Mouse (Mus musculus) liver, embryonic 12.5 days (tissue): Measurements from ENCODE around the gene Zfr2. TPM values are rescaled to one million over a fixed set of nuclear protein-coding genes. Genes with fewer than 3 reads are reported as not detected.
A peak's percentile ranks its signal among the peaks of the same experiment; 100 is the strongest.

Experiments used
- ATAC-seq: fragments of 200-750 bp; cut with Nextera tagmentation; 2 replicates; pipeline ENCODE4 v1.8.0; 2017; ENCODE audit warnings: moderate number of reproducible peaks, mild to moderate bottlenecking, moderate library complexity
- H3K27ac ChIP-seq: fragments of 300-500 bp; sonication (generic); 2 replicates; pipeline ENCODE4 v1.5.1; 2016; ENCODE audit warnings: mild to moderate bottlenecking
- H3K27me3 ChIP-seq: fragments of 300-500 bp; sonication (generic); replicated peaks from 2 replicates; pipeline ENCODE4 v1.6.1; 2016; ENCODE audit warnings: mild to moderate bottlenecking, moderate library complexity
- H3K36me3 ChIP-seq: fragments of 300-500 bp; sonication (generic); 2 replicates; pipeline ENCODE4 v1.6.1; 2016; ENCODE audit warnings: mild to moderate bottlenecking, moderate library complexity
- H3K4me1 ChIP-seq: fragments of 300-500 bp; sonication (generic); 2 replicates; pipeline ENCODE4 v1.6.1; 2016
- H3K4me2 ChIP-seq: fragments of 300-500 bp; sonication (generic); 2 replicates; pipeline ENCODE4 v1.6.1; 2016; ENCODE audit warnings: mild to moderate bottlenecking, moderate library complexity
- H3K4me3 ChIP-seq: fragments of 300-500 bp; sonication (generic); 2 replicates; pipeline ENCODE4 v1.5.1; 2016; ENCODE audit warnings: mild to moderate bottlenecking, moderate library complexity
- H3K9ac ChIP-seq: fragments of 300-500 bp; sonication (generic); 2 replicates; pipeline ENCODE4 v1.6.1; 2016; ENCODE audit warnings: mild to moderate bottlenecking, moderate library complexity
- H3K9me3 ChIP-seq: fragments of 300-500 bp; sonication (generic); replicated peaks from 2 replicates; pipeline ENCODE4 v1.6.1; 2016; ENCODE audit warnings: mild to moderate bottlenecking, moderate library complexity
- WGBS: fragments of 180-500 bp; shearing (Covaris S2); methylation state at CpG from one replicate; pipeline ENCODE4 v1.1.7; 2016; ENCODE audit not compliant: insufficient replicate concordance; 5-methylcytosine and 5-hydroxymethylcytosine counted together
- polyA plus RNA-seq: library from polyadenylated mRNA; unstranded; fragments of >200 nt; fragmentation: Nextera tagmentation; extraction: Ambion mirVana; gene quantifications from 2 replicates; pipeline ENCODE4 v1.2.1, GENCODE M21; 2016

The Zfr2 gene
- polyA plus RNA-seq, 1 experiment from 2014 or later: 1.1 TPM

DNA sequence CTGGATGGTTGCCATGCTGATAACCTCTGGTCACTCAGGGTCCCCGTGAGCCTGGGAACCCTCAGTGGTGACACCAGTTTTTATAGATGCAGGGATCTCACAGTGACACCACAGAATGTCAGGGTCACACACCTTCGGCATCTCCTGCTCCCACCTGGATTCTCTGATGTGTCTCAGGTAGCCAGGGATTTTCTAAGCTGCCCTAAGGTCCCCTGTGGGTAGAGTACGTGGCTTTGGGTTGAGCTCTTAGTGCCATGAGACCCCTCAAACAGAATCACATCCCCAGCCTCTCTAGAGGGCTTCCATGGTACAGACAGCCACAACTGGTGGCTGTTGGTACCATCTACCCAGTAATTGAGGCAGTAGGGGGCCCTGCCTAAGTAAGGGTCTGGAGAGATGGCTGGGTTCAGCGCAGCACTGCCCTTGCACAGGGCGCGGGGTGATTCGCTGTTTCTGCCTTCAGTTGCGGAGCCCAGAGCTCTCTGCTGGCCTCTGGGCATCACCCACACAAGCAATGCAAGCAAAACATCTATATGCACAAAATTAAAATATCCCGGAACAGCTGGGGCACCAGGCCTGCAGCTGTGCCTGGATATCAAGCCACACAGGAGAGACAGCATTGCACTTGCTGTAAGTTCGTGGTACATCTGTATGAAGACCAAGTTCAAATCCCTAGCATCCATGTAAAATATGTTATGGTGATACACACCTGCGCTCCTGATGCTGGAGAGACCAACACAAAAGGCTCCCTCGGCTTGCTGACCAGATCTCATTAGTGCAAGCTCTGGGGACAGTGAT lies 3.7 kb downstream of the Zfr2 start:
- 70% methylated on average over 12 of the region's 12 CpGs for WGBS
- no peak for ATAC-seq
- Histone ChIP-seq H3K27ac (no peak overlapping the region), H3K4me1 (peaks cover 24% of the 10 kb centered on the region), H3K4me3 (no peak overlapping the region), H3K27me3 (peaks cover 84% of the 10 kb centered on the region), H3K9ac (no peak overlapping the region), H3K9me3 (no peaks in the 10 kb centered on the region), H3K36me3 (no peaks in the 10 kb centered on the region), H3K4me2 (no peak overlapping the region)

DNA sequence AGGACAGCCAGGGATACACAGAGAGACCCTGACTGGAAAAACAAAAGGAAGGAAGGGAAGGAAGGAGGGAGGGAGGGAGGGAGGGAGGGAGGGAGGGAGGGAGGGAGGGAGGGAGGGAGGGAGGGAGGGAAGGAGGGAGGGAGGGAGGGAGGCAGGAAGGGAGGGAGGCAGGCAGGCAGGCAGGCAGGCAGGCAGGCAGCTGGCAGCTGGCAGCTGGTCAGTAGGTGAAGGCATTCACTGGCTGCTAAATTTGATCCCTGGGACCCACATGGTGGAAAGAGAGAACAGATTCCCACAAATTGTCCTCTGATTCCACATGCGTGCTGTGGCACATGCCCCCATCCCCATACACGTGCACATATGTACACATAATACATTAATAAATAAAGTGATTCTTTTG lies 5.7 kb downstream of the Zfr2 start:
- no peak overlapping the region for H3K4me3 ChIP-seq
- no peak for ATAC-seq
- 58% methylated on average over 2 of the region's 2 CpGs for WGBS
- no peak overlapping the region for H3K27ac ChIP-seq
- peaks cover 11% of the 10 kb centered on the region; the same call in 1 of the 2 replicates for H3K4me1 ChIP-seq
- H3K27me3 ChIP-seq: peaks cover 92% of the 10 kb centered on the region
- no peak overlapping the region for H3K9ac ChIP-seq
- H3K9me3 ChIP-seq: no peaks in the 10 kb centered on the region
- no peaks in the 10 kb centered on the region for H3K36me3 ChIP-seq
- H3K4me2 ChIP-seq: no peak overlapping the region

DNA sequence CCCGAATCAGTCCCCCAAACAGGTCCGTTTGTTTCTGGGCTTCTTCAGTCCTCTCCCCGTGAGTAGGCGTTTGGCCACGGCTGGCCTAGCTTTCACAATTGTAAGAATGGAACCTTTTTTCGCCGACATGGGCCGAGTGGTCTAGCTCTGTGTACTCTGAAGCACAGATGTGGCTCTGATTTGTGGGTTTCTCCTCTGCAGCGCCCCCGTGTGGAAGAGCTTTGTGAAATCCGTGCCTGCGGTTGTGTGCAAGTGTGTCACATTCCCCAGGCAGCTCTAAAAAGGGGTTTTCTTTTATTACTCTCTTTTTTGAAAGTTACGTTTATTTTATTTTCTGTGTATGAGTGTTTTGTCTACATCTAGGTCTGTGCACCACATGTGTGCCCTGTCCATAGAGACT lies 7.9 kb downstream of the Zfr2 start:
- Histone ChIP-seq H3K9ac (no peak overlapping the region), H3K27ac (no peak overlapping the region), H3K9me3 (no peaks in the 10 kb centered on the region), H3K4me3 (no peak overlapping the region), H3K4me2 (no peak overlapping the region), H3K27me3 (peaks cover 99% of the 10 kb centered on the region), H3K36me3 (no peaks in the 10 kb centered on the region), H3K4me1 (0 out of 2 replicates have a peak, but pooled peaks cover 14% of the 10 kb centered on the region)
- WGBS: 19% methylated on average over 13 of the region's 13 CpGs
- no peak for ATAC-seq

DNA sequence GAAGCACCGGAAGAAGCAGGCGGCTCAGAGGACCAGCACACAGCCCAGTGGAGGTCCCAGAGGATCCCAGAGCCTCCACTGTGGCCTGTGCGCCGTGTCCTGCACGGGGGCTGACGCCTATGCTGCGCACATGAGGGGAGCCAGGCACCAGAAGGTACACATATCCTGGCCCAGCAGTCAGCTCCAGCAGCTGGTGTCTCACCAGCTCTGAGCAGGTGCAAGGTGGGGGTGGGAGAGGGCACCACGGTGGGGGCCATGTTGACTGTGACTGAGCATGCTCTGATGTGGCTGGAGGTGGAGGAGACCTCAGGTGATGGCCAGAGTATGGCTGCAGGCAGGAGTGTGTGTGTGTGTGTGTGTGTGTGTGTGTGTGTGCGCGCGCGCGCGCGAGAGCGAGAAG lies 9.1 kb downstream of the Zfr2 start:
- Histone ChIP-seq H3K4me2 (no peak overlapping the region), H3K4me3 (no peak overlapping the region), H3K9ac (no peak overlapping the region), H3K9me3 (no peaks in the 10 kb centered on the region), H3K4me1 (0 out of 2 replicates have a peak, but pooled peaks cover 14% of the 10 kb centered on the region), H3K27ac (no peak overlapping the region), H3K36me3 (no peaks in the 10 kb centered on the region), H3K27me3 (peaks cover 94% of the 10 kb centered on the region)
- ATAC-seq: no peak
- WGBS: 87% methylated on average over 16 of the region's 16 CpGs

DNA sequence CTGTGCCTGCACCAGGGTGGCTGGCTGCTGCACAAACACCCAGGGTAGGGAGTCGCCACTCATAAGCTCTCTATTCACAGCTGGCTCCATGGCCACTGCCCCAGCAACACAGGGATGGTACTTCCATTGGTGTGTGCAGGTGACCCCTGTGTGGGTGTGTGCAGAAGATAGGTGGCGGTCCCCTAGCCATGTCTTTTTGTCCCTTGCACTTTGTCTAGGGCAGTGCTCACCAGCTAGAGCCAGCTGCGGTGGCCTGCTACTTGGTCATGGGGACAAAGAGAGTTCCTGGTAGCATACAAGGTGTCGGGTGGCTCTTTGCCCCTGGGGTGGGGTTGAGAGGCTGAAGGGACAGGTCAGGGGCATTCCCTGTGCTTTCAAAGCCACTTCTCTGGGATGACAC lies 11.2 kb downstream of the Zfr2 start:
- Histone ChIP-seq H3K9ac (no peak overlapping the region), H3K36me3 (no peaks in the 10 kb centered on the region), H3K4me1 (0 out of 2 replicates have a peak, but pooled peaks cover 14% of the 10 kb centered on the region), H3K9me3 (no peaks in the 10 kb centered on the region), H3K27me3 (peaks cover 80% of the 10 kb centered on the region), H3K27ac (no peak overlapping the region), H3K4me2 (no peak overlapping the region), H3K4me3 (no peak overlapping the region)
- ATAC-seq: no peak
- 61% methylated on average over 4 of the region's 4 CpGs for WGBS

DNA sequence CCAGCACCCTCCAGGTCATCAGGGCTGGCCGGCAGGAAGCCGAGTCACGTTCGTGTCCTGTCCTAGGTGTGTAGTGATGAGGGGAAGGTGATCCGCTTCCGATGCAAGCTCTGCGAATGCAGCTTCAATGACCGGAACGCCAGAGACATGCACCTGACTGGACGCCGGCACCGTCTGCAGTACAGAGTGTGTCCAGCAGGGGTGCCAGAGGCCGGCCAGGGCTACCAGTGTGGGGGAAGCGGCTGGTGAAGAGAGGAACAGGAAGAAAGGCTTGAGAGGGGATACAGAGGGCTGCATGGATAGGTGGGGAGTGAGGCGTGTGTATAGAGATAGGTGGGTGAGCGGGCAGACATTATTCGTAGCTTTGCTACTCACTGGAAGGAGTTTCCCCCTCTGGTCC lies 11.6 kb downstream of the Zfr2 start:
- no peaks in the 10 kb centered on the region for H3K36me3 ChIP-seq
- no peak overlapping the region for H3K4me3 ChIP-seq
- peaks cover 76% of the 10 kb centered on the region for H3K27me3 ChIP-seq
- 7% methylated on average over 17 of the region's 17 CpGs for WGBS
- H3K4me2 ChIP-seq: no peak overlapping the region; the same call in 1 of the 2 replicates
- no peak overlapping the region for H3K9ac ChIP-seq
- H3K9me3 ChIP-seq: no peaks in the 10 kb centered on the region
- H3K27ac ChIP-seq: no peak overlapping the region
- ATAC-seq: 0 out of 2 replicates have a peak, but pooled peaks have one; percentile 18
- 0 out of 2 replicates have a peak, but pooled peaks cover 16% of the 10 kb centered on the region for H3K4me1 ChIP-seq

DNA sequence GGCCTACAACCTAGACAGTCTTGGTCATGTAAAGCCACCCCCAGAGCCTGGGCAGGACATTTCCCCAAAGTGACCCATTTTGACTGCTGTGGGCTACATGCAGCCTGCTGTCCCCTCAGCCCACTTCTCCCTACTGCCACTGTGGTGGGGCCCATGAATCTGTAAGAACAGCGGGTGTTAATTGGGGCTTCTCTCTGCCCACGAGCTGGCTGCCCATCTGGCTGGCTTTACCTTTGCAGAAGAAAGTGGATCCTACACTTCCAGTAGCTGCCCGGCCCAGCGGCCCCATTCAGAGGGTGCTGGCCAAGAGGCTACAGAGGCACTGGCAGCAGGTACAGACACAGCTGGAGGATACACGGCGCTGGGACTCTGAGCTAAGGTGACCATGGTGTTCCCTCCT lies 12.2 kb downstream of the Zfr2 start:
- H3K9me3 ChIP-seq: no peaks in the 10 kb centered on the region
- H3K4me2 ChIP-seq: no peak overlapping the region
- no peak overlapping the region for H3K9ac ChIP-seq
- H3K27ac ChIP-seq: no peak overlapping the region
- H3K27me3 ChIP-seq: peaks cover 70% of the 10 kb centered on the region
- no peaks in the 10 kb centered on the region for H3K36me3 ChIP-seq
- no peak overlapping the region for H3K4me3 ChIP-seq
- ATAC-seq: no peak
- H3K4me1 ChIP-seq: 0 out of 2 replicates have a peak, but pooled peaks cover 15% of the 10 kb centered on the region
- 75% methylated on average over 6 of the region's 6 CpGs for WGBS

DNA sequence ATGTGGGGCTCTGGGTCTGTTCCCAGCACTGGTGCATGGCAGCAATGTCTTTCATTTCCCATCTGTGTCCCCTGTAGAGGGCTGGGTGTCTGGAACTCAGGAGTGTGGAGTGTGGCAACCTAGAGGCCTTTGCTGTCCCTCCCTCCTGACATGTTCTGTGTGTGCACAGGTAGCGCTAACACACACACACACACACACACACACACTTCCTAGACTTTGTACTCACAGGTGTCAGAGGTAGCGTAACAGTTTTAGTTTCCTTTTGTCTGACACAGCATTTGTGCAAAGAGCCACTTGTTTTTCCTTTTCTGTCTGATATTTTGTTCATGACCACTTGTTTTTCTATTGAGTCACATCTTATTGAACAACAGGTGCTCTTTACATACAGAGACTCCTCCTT lies 14.8 kb downstream of the Zfr2 start:
- H3K36me3 ChIP-seq: no peaks in the 10 kb centered on the region
- ATAC-seq: no peak
- H3K4me1 ChIP-seq: 0 out of 2 replicates have a peak, but pooled peaks cover 15% of the 10 kb centered on the region
- WGBS: 74% methylated on average over 2 of the region's 2 CpGs
- H3K27ac ChIP-seq: no peak overlapping the region
- no peaks in the 10 kb centered on the region for H3K9me3 ChIP-seq
- H3K4me2 ChIP-seq: no peak overlapping the region
- H3K4me3 ChIP-seq: no peak overlapping the region
- no peak overlapping the region for H3K9ac ChIP-seq
- peaks cover 69% of the 10 kb centered on the region for H3K27me3 ChIP-seq

DNA sequence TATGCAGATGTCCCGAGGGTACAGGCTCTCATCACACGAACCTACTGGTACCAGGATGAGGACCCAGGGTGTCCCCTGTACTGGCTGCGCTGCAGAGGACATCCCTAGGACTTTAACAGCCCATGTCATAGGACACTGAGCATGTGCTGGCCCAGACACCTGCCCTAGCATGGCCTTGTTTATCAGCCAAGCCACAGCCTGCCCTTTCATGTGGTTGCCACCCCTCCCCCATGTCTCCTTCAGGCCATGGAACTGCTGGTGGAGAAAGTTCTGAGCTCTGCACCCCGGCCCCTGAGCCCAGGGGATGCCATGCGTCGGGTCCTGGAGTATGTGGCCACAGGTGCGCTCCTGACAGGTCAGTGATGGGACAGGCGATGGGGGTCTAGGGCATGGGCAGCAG lies 16.5 kb downstream of the Zfr2 start:
- H3K9me3 ChIP-seq: no peaks in the 10 kb centered on the region
- H3K9ac ChIP-seq: no peak overlapping the region
- 68% methylated on average over 8 of the region's 8 CpGs for WGBS
- H3K4me2 ChIP-seq: no peak overlapping the region
- 0 out of 2 replicates have a peak, but pooled peaks cover 14% of the 10 kb centered on the region for H3K4me1 ChIP-seq
- no peak overlapping the region for H3K27ac ChIP-seq
- H3K4me3 ChIP-seq: no peak overlapping the region
- no peak for ATAC-seq
- no peaks in the 10 kb centered on the region for H3K36me3 ChIP-seq
- peaks cover 69% of the 10 kb centered on the region for H3K27me3 ChIP-seq

DNA sequence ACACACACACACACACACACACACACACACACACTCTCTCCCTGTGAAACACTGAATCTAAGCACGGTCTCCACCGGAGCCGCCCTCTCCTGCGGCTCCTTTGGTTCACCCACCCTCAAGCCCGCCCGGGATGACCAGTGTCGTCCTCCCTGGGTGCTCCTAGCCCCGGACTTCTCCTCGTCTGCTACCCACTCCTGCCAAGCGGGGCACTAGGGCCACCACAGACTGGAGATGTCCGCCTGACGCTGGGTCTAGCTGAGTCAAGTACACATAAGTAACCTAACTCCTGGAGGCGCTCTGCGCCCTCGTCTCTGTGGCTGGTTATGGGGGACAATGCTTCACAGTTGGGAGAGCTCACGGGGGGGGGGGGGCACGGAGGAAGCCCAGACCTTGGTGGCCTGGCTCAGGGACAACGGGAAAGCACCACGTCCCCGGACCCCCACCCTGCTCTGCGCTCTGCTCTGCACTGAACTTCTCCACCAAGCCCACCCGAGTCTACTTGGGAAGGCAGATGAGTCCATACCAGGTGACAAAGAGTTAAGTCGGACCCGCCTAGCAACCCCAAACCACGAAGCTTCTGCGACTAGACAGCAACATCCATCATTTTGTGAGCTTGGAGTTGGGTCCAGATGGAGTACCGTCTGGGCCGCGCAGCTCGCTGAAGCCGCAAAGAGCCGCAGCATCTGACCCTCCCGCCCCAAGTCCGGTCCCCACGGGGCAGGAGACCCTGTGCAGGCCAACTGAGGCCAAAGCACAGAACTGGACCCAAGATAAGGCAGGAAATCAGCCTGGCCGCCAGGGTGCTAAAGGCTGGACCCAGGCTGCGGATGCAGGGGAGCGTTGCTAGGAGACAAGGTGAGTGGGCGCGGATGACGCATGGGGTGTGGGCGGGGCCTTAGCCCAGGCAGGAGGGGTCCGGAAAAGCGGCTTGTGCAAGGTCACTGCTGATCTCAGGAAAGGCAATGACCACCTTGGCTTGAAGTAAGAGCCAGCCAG lies 19.8 kb downstream of the Zfr2 start, which contains the start of gene Matk:
Gene Matk, plus strand, starts transcription at position 512 of the 996 bp plus-strand sequence.
- Histone ChIP-seq H3K4me2 (no peak within 1 kb of the TSS), H3K27me3 (peaks cover 78% of the 10 kb centered on the region), H3K4me1 (peaks cover 14% of the 10 kb centered on the region), H3K27ac (no peak within 1 kb of the TSS), H3K9ac (no peak within 1 kb of the TSS), H3K4me3 (no peak within 1 kb of the TSS), H3K9me3 (no peaks in the 10 kb centered on the region), H3K36me3 (no peaks in the 10 kb centered on the region)
- WGBS: 12% methylated on average over 44 of the region's 44 CpGs
- no peak for ATAC-seq

DNA sequence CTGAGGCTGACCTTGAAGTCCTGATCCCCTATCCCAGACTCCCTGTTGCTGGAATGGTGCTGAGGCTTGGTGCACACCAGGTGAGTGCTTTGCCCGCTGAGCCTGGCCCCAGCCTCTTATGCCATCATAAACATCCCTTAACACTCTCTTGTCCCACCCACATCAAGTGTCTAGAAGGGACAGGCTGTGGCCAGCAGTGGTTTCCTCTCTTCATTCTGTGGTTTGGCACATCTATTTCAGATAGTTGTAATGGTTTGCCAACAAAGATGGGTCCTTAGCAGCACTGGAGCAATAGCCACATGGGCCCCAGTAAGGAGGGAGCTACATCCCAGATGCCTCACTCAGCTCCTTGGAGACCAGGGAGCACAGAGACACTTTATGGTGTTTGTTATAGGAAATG lies 21.9 kb downstream of the Zfr2 start:
- Histone ChIP-seq H3K27ac (no peak overlapping the region), H3K4me3 (no peak overlapping the region), H3K9ac (no peak overlapping the region), H3K36me3 (no peaks in the 10 kb centered on the region), H3K27me3 (peaks cover 95% of the 10 kb centered on the region), H3K4me2 (no peak overlapping the region), H3K4me1 (peaks cover 12% of the 10 kb centered on the region), H3K9me3 (no peaks in the 10 kb centered on the region)
- 14% methylated on average over 1 of the region's 1 CpGs for WGBS
- no peak for ATAC-seq
